Mouse (Mus musculus) liver, embryonic 14.5 days (tissue): Measurements from ENCODE around the gene E330034G19Rik. TPM values are rescaled to one million over a fixed set of nuclear protein-coding genes. Genes with fewer than 3 reads are reported as not detected.
"Not testable (repeated sequence)": the region's sequence is repeated elsewhere in the genome, so short reads cannot be mapped to it uniquely, and the experiment has no call there.

Experiments used
- ATAC-seq: fragments of 200-750 bp; cut with Nextera tagmentation; 2 replicates; pipeline ENCODE4 v1.8.0; 2017; ENCODE audit warnings: moderate number of reproducible peaks, mild to moderate bottlenecking, moderate library complexity; ENCODE audit not compliant: insufficient read depth
- DNase-seq, 3 experiments: peaks; one replicate each; pipeline ENCODE4 v3.0.0-alpha.2; 2012 to 2013; ENCODE audit warnings: low read depth in 3 of 3, low spot score in 3 of 3
- H3K27ac ChIP-seq: fragments of 300-500 bp; sonication (generic); 2 replicates; pipeline ENCODE4 v1.5.1; 2014; ENCODE audit warnings: moderate library complexity, mild to moderate bottlenecking, control low read depth, inconsistent platforms
- H3K27me3 ChIP-seq: fragments of 300-500 bp; sonication (generic); 2 replicates; pipeline ENCODE4 v1.6.1; 2014; ENCODE audit warnings: mild to moderate bottlenecking, low read length, moderate library complexity; ENCODE audit not compliant: control insufficient read depth, insufficient read depth
- H3K36me3 ChIP-seq: fragments of 300-500 bp; sonication (generic); replicated peaks from 2 replicates; pipeline ENCODE4 v1.6.1; 2014; ENCODE audit warnings: low read depth; ENCODE audit not compliant: control insufficient read depth, insufficient read depth
- H3K4me1 ChIP-seq, 2 experiments: fragments of 200-500 bp in 1 of 2; fragments of 300-500 bp in 1 of 2; sonication (generic) in 1 of 2; replicated peaks; 2 replicates each; pipeline ENCODE4 v1.6.1; 2012 to 2014; ENCODE audit warnings: antibody characterized with exemption in 1 of 2, inconsistent platforms in 1 of 2, low read length in 1 of 2; ENCODE audit not compliant: control insufficient read depth in 2 of 2, insufficient read depth in 2 of 2
- H3K4me2 ChIP-seq: fragments of 300-500 bp; sonication (generic); 2 replicates; pipeline ENCODE4 v1.6.1; 2014; ENCODE audit warnings: low read depth, mild to moderate bottlenecking, control low read depth, moderate library complexity
- H3K4me3 ChIP-seq, 2 experiments: fragments of 200-500 bp in 1 of 2; fragments of 300-500 bp in 1 of 2; sonication (generic) in 1 of 2; 2 replicates each; pipeline ENCODE4 v1.5.1; 2012 to 2014; ENCODE audit warnings: low read depth in 2 of 2, low read length in 2 of 2, mild to moderate bottlenecking in 2 of 2, control low read depth in 1 of 2, inconsistent platforms in 1 of 2, moderate library complexity in 1 of 2; ENCODE audit not compliant: insufficient read depth in 1 of 2
- H3K9ac ChIP-seq: fragments of 300-500 bp; sonication (generic); replicated peaks from 2 replicates; pipeline ENCODE4 v1.6.1; 2014; ENCODE audit warnings: mild to moderate bottlenecking, control low read depth, moderate library complexity
- H3K9me3 ChIP-seq: fragments of 300-500 bp; sonication (generic); 2 replicates; pipeline ENCODE4 v1.6.1; 2016; ENCODE audit warnings: low read length, mixed read lengths; ENCODE audit not compliant: control insufficient read depth
- CTCF ChIP-seq: IDR thresholded peaks from 2 replicates; pipeline ENCODE4 v1.5.1; 2016; ENCODE audit warnings: antibody characterized with exemption, low read depth, control low read depth
- EP300 ChIP-seq: IDR thresholded peaks from 2 replicates; pipeline ENCODE4 v1.6.1; 2016; ENCODE audit warnings: antibody characterized with exemption, low read depth
- WGBS: fragments of 180-500 bp; shearing (Covaris S2); extraction: QIAGEN DNeasy Blood & Tissue Kit; methylation state at CpG from one replicate; pipeline ENCODE4 v1.1.7; 2014; ENCODE audit not compliant: insufficient replicate concordance; 5-methylcytosine and 5-hydroxymethylcytosine counted together
- polyA plus RNA-seq, 2 experiments: library from polyadenylated mRNA; depleted of rRNA in 1 of 2; stranded (reverse) in 1 of 2; unstranded in 1 of 2; fragments of >200 nt; fragmentation: Nextera tagmentation in 1 of 2; extraction: Ambion mirVana in 1 of 2; gene quantifications; 2 replicates each; pipeline versions ENCODE4 v1.2.1 to v1.2.3; 2012 to 2014

The E330034G19Rik gene
- polyA plus RNA-seq, 2 experiments: not detected

GRCm38 (mm10) chr14:24286136-24286535 is 6.9 kb upstream of the E330034G19Rik start:
- H3K9ac ChIP-seq: no peak overlapping the region
- TF ChIP-seq EP300: no peak
- no peak for TF ChIP-seq CTCF
- H3K27ac ChIP-seq: no peak overlapping the region
- H3K9me3 ChIP-seq: no peaks in the 10 kb centered on the region
- H3K4me3 ChIP-seq: no peak overlapping the region
- ATAC-seq (no peak), DNase-seq (no peak)
- H3K4me2 ChIP-seq: no peak overlapping the region
- no peaks in the 10 kb centered on the region for H3K36me3 ChIP-seq
- no peaks in the 10 kb centered on the region for H3K4me1 ChIP-seq
- no peaks in the 10 kb centered on the region for H3K27me3 ChIP-seq
- WGBS: 44% methylated on average over 4 of the region's 4 CpGs

- H3K4me1 ChIP-seq: no peaks in the 10 kb centered on the region
- no peaks in the 10 kb centered on the region for H3K27me3 ChIP-seq
- ATAC-seq: no peak
- DNase-seq: no peak
- no peaks in the 10 kb centered on the region for H3K9me3 ChIP-seq
- no peak overlapping the region for H3K4me3 ChIP-seq
- no peaks in the 10 kb centered on the region for H3K36me3 ChIP-seq
- no peak overlapping the region for H3K4me2 ChIP-seq
- H3K27ac ChIP-seq: no peak overlapping the region
- TF ChIP-seq EP300 (no peak), CTCF (no peak)
- H3K9ac ChIP-seq: no peak overlapping the region
These were observed 2.3 kb upstream of the E330034G19Rik start for GRCm38 (mm10) chr14:24290726-24291125.

GRCm38 (mm10) chr14:24293631-24294030 is 617 bp downstream of the E330034G19Rik start:
- H3K4me2 ChIP-seq: no peak overlapping the region
- WGBS: 55% methylated on average over 5 of the region's 5 CpGs
- ATAC-seq (no peak), DNase-seq (no peak)
- no peak overlapping the region for H3K4me3 ChIP-seq
- H3K9me3 ChIP-seq: no peaks in the 10 kb centered on the region
- TF ChIP-seq EP300: no peak
- no peak for TF ChIP-seq CTCF
- H3K27ac ChIP-seq: no peak overlapping the region
- no peaks in the 10 kb centered on the region for H3K4me1 ChIP-seq
- no peaks in the 10 kb centered on the region for H3K27me3 ChIP-seq
- H3K36me3 ChIP-seq: no peaks in the 10 kb centered on the region
- H3K9ac ChIP-seq: no peak overlapping the region

GRCm38 (mm10) chr14:24302126-24302525 is 9.1 kb downstream of the E330034G19Rik start:
- WGBS: 46% methylated on average over 1 of the region's 1 CpGs

DNA sequence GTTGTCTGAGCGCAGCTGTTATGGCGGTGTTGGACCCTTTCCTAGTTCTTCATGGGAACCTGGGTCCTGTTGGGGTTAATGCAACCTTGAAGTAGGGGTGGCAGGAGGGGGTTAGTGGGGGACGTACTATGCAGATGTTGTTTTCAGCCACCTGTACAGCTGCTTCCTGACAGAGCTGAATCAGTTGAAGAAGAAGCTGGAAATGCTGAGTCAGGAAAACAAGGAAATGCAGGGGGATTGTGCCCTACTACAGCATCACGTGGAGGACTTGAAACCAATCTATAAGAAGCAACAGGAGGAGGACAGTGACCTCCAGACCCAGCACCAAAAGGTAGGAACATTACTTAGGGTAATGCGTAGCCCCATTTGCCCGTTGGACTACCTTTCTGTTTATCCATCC is 13.7 kb downstream of the E330034G19Rik start:
- Histone ChIP-seq H3K27ac (no peak overlapping the region), H3K4me2 (no peak overlapping the region), H3K36me3 (no peaks in the 10 kb centered on the region), H3K4me3 (no peak overlapping the region), H3K27me3 (no peaks in the 10 kb centered on the region), H3K9me3 (no peaks in the 10 kb centered on the region), H3K4me1 (no peaks in the 10 kb centered on the region), H3K9ac (no peak overlapping the region)
- 56% methylated on average over 6 of the region's 6 CpGs for WGBS
- DNase-seq: no peak
- ATAC-seq: no peak
- TF ChIP-seq EP300: no peak
- no peak for TF ChIP-seq CTCF

More at GRCm38 (mm10) chr14:24302126-24302525, 9.1 kb downstream of the E330034G19Rik start:
- H3K9ac ChIP-seq, H3K4me2 ChIP-seq, DNase-seq, H3K36me3 ChIP-seq, H3K4me3 ChIP-seq, H3K27ac ChIP-seq, ATAC-seq, H3K27me3 ChIP-seq, H3K4me1 ChIP-seq, H3K9me3 ChIP-seq: not testable (repeated sequence)

GRCm38 (mm10) chr14:24307146-24307545 is 14.1 kb downstream of the E330034G19Rik start:
- no peak for DNase-seq
- Histone ChIP-seq H3K4me1 (no peaks in the 10 kb centered on the region), H3K9me3 (no peaks in the 10 kb centered on the region), H3K4me3 (no peak overlapping the region), H3K27ac (no peak overlapping the region), H3K4me2 (no peak overlapping the region), H3K36me3 (no peaks in the 10 kb centered on the region), H3K27me3 (no peaks in the 10 kb centered on the region), H3K9ac (no peak overlapping the region)
- no peak for ATAC-seq
- no peak for TF ChIP-seq EP300
- TF ChIP-seq CTCF: no peak
- WGBS: 52% methylated on average over 1 of the region's 1 CpGs
